Mouse (Mus musculus) layer of hippocampus, postnatal 25 days (tissue): Measurements from ENCODE around the gene Trp53i13. TPM values are rescaled to one million over a fixed set of nuclear protein-coding genes. Genes with fewer than 3 reads are reported as not detected.

Experiments
- DNase-seq, 2 experiments: peaks; one replicate each; pipeline ENCODE4 v3.0.0; 2022; ENCODE audit warnings: mixed read lengths in 2 of 2, low spot score in 1 of 2; ENCODE audit errors: extremely low spot score in 1 of 2
- total RNA-seq, 2 experiments: library from RNA; stranded (reverse); gene quantifications; 2 replicates each; pipeline ENCODE4 v1.2.3; 2021

Gene Trp53i13
- total RNA-seq, 2 experiments from 2014 or later, result 4.9 to 6.2 TPM

GRCm38 (mm10) chr11:77508068-77509021 lies 7.4 kb downstream of the Trp53i13 start:
- peak in 1 of 2 experiments; percentile 82 for DNase-seq

GRCm38 (mm10) chr11:77507426-77507825 lies 8.4 kb downstream of the Trp53i13 start:
- no peak for DNase-seq

DNA sequence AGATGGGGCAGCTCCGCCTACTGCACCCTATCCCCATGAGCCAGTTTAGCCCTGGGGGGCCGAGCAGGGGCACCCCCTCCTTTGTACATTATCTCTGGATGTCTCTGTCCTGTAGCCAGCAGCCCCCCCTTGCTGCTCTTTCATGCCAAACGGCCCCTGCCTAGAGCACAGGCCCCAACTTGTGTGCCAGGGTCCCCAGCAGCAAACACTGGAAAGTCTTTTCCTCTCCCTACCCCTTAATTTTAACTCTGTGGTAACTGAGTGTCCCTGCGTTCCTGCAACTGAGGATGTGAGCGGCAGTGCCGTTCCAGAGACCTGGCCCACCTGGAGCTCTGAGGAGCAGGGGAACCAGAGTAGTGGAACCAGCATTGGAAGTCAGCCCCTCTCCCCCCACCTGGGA lies 8.8 kb downstream of the Trp53i13 start:
- DNase-seq, result no peak

- no peak for DNase-seq
Observed at GRCm38 (mm10) chr11:77506273-77506672, 9.5 kb downstream of the Trp53i13 start.

DNA sequence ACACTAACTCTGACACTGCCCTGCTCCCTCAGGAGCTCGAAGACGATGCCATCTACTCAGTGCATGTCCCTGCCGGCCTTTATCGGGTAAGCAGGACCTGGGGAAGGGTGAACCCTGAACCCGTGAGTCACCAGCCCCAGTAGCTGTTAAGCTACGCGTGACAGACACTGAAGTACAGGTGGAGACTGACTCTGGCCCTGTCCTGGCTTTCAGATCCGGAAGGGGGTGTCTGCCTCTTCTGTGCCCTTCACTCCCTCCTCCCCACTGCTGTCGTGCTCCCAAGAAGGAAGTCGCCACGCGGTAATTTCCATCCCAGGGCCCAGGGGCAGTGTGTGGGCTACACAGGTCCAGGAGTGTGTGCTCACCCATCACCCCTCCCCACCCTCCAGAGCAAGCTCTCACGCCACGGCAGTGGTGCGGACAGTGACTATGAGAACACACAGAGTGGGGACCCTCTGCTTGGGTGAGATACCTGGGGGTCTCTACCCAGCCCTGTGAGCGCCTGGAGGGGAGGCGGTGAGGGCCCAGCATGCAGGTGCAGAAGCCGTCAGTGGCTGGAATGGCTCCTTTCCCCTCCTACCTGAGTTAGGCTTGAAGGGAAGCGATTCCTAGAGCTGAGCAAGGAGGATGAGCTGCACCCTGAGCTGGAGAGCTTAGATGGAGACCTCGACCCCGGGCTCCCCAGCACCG lies 10.3 kb downstream of the Trp53i13 start:
- DNase-seq, result no peak

- no peak for DNase-seq
Observed at GRCm38 (mm10) chr11:77504377-77504776, 11.4 kb downstream of the Trp53i13 start.

DNA sequence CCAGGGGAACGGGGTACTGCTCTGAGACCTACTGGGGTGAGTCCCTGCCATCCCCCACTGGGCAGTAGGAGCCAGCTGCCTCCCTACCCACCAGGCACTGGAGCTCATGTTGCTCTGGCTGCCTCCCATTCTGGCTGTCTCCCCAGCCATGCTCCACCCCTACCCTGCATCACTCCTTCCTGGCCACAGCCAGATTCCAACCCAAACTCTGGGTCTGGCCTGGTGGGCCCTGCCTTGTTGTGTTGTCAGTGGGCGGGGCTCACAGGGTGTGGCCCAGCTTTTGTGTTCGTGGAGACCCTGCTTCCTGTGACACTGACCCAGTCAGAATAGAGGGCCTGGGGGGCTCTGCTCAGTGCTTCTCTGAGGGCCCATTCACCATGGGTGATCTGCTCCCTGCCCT lies 12.3 kb downstream of the Trp53i13 start:
- no peak for DNase-seq

GRCm38 (mm10) chr11:77502481-77502880 lies 13.3 kb downstream of the Trp53i13 start:
- no peak for DNase-seq

DNA sequence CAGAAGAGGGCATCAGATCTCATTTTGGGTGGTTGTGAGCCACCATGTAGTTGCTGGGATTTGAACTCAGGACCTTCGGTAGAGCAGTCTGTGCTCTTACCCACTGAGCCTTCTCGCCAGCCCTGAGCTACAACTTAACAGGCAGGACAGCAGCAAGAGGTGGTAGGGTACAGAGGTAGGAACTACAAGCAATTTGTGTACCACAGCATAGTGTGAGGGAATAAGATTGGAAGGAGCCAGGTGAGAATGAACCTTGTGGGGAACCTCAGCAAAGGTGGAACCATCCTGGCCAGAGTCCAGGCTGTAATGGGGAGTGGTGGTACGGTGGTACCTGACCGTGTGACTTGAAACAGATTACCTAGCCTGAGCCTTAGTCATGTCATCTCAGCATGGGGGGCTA lies 13.8 kb downstream of the Trp53i13 start:
- DNase-seq, result no peak

DNA sequence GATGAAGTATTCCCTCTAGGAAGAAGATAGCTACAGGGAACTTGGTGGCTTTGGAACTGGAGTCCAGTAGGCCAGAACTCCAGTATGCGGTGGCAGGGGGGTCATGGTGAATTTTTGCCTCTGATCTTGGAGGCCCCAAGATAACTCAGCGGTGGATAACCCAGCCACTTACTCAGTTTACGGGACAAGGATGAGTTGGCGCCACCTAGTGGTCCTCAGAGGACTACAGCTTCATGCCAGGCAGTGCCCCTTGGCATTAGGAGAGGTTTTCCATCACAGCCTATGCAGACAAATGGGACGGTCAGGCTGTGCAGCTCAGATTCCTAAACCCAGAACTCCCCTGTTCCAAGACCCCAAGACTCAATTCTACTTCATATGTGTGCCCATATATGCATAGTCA lies 14.4 kb downstream of the Trp53i13 start:
- peak in 1 of 2 experiments; percentile 81 for DNase-seq

- no peak for DNase-seq
Observed at GRCm38 (mm10) chr11:77500361-77501325, 15.1 kb downstream of the Trp53i13 start.

GRCm38 (mm10) chr11:77499354-77499753 lies 16.4 kb downstream of the Trp53i13 start:
- DNase-seq, result no peak

DNA sequence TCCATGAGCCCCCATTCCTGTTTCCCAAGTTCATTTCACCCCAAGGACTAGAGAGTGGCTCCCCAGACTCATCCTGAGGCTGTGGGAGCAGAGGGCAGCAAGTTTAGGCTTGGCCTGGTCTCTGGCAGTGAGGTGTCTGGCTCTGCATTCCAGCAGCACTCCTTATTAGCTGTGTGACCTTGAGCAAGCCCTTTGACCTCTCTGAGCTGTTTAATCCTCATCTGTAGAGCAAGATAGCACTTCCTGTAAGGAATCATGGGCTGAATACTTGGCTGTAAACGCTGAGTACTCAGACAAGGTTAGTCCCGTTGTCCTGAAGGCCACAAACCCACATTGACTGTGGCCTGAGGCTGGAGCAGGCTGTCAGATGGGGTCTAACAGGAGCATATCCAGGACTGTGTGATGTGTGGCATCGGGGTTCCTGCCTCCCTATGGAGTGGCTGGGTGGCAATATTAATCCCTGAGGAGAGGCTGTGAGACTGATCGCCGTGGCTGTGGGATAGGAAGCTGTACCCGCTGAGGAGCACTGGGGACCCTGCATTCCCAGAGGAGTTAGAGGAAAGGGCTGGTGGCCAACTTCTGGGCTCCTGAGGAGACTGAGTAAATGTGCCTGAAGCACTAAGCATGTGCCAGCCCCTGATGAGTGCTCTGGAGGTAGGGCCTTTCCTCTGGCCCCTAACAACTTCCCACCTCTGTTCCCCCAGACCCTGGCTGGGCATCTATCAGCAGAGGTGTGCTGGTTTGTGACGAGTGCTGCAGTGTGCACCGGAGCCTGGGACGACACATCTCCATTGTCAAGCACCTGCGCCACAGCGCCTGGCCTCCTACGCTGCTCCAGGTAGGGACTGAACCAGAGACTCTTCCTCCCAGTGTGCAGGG lies 17.3 kb downstream of the Trp53i13 start:
- no peak for DNase-seq

- no peak for DNase-seq
Observed at GRCm38 (mm10) chr11:77497851-77498250, 17.9 kb downstream of the Trp53i13 start.

GRCm38 (mm10) chr11:77497341-77497756 lies 18.4 kb downstream of the Trp53i13 start:
- peak in 1 of 2 experiments; percentile 56 for DNase-seq

DNA sequence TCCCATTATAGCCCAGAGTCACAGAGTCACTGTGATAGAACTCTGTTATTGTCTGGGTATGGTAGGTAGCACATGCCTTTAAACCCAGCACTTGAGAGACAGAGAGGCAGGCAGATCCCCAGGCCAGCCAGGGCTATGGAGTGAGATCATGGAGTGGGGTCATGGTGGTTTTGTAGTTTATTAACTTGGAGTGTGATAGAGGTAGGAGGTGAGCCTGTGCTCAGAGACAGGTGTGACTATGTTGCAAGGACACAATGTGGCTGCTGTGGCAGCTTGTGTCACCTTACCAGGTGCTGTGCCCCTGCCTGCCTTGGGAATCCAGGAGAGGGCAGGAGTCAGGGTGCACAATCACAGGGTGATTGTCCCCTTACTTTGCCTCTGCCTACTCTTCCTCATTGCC lies 20.3 kb downstream of the Trp53i13 start:
- DNase-seq, result no peak

DNA sequence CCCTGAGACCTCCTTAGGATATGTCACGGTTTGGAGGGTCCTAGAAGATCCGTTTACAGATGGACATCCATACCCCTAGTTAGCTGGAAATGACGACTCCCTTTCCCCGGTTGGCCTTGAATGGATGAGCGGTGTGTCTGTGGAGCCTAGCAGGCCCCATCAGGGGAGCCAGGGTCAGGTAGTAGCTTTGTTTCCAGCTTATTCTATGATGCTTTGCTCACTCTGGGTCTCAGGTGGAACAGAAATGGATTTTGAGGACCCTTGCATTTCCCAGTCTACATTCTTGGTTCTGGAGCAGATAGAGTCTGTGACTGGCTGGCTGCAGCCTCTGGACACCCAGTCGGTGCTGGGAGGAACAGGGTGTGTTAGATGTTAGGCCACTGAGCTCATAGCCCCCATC lies 21.0 kb downstream of the Trp53i13 start:
- no peak for DNase-seq

DNA sequence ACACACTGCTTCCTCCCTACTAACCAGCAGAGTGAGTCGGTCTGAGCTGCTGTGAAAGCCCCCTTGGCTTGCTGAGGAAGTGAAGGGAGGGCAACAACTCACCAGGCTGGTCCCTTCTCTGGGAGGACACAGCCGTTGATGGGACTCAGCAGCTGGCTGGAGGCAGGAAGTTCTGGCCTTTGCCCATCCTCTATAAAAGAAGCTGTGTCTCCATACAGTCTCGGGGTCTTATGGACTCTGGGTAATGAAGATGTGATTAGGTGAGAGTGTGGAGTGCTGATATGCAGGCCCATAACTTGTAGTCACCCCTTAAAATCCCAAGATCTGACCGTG lies 21.5 kb downstream of the Trp53i13 start:
- no peak for DNase-seq

- DNase-seq, result peak; percentile 51 to 61
Observed at GRCm38 (mm10) chr11:77493512-77494343, 22.1 kb downstream of the Trp53i13 start, which contains the start of gene Git1. Git1 (plus strand) TSS chr11:77493562.
